Mouse (Mus musculus) retina, postnatal 1 day (tissue): ENCODE results near the gene Pla2g15.

Experiments
- DNase-seq: peaks from one replicate; pipeline ENCODE4 v3.0.0-alpha.2; 2012

Pla2g15 gene

DNA sequence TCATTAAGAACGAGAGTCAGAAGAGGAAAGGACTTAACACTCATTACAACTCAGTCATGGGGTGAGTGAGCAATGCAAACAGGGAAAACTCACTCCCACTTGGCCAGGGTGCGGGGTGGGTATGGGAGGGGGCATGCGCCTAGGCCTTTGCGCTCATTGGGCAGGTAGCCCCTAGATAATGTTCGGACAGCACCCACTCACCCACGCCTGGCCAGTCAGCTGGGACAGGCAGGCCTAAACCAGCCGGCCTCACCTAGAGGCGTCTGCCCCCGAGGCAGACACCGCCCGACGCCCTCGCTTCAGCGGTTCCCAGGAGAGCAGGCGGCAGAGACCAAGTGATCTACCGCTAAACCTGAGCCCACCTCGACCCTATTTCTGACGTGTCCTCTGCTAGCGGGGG is 14.5 kb upstream of the Pla2g15 start:
- DNase-seq, result no peak

DNA sequence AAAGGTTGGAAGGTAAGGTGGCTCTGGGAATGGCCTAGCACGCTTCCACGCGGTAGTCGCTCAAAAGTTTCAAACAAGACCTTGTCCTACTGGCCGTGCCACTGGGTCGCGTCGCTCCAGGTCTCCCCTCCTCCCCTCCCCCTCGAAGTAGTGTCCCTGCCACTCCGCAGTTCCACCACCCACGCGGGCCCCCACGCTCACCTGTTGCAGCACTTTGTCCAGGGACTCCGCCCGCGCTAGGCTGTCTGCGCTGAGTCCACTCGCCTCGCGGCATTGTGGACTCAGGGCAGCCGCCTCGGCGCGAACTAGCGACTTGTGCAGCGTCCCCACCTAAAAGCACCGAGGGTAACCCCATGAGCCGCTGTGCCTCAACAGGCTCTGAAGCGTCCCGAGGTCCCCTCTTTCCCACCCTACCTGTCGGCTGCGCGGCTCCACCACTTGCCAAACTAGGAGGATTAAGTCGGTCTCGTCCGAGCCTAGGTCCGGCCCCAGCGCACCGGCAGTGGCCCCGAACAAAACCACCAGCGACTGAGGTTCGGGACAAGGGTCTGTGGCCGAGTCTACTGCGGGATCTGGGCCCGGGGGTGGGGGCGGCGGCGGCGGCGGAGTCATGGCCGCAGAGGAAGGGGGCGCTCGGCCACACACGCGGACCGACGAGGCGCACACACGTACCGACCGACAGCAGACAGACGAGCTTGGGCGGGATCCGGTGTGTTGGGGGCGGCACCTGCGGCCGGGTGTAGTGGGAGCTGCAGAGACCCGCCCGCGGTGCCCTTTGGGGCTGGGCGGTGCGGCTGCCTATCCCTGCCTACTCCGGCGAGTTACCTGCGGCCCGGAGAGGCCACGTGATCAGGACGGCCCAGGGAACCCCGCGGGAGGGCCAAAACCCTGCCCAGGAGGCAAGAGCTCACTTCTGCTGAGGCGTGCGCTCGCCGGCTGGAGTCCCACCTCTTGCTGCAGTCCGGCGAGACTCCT is 13.8 kb upstream of the Pla2g15 start, which contains the start of gene Esrp2:
Gene Esrp2 (minus strand): TSS at position 819 of the 975 bp plus-strand sequence.
- DNase-seq, result peak; percentile 30

DNA sequence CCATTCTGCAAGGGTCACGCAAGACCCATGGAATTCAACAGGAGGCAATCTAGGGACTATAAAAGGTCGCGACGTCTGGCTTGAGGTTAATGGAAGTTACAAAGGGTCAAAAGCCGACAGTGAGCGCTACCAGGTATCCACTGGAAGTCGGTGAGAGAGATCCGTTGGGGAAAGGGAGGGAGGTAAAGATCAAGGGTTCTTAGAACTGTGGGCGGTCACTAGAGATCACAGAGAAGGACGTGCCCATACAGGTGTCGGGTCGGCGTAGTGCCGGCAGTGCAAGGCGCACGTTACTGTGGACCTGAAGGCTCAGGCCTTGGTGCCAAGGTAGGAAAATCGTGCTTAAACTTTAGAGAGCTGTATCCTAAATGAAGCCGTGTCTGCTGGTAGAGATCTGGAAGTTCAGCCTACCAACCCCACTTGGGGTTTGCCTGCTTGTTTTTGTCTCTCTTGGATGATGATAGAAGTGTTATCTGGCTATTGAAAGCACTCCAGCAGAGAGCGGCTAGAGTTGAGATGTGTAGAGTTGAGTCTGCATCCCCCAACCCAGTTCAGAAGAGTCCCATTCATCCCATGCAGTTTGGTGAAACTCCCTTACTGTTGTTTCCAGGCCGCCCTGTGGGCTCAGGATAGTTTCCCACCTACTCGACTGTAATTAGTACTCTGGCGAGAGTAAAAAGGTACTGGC is 12.8 kb upstream of the Pla2g15 start:
- no peak for DNase-seq

DNA sequence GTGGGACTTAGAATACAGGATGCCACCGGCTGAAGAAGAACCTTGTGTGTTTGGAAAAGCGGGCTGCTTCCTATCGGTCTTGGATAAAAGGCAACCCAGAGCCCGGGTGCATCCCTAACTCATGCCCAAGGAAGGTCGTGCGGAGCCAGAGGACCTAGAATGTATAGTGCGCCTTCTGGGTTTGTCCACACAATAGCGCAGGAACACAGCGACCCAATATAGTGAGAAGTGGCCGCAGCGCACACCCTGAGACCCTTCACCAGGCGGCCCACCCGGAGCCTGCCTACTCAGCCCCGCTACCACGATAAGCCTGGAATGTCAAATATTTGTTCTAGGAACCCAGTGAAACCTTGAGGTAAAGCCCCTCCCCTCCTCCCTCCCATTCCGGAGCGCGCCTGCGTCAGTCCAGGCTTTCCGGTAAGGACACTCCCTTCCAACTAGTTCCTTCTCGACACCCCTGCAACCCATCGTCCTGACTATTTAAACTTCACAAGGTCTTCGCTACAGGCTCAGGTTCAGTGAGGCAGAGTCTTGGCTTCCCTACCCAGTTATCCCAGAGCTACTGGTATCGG is 12.2 kb upstream of the Pla2g15 start:
- DNase-seq, result peak; percentile 50

DNA sequence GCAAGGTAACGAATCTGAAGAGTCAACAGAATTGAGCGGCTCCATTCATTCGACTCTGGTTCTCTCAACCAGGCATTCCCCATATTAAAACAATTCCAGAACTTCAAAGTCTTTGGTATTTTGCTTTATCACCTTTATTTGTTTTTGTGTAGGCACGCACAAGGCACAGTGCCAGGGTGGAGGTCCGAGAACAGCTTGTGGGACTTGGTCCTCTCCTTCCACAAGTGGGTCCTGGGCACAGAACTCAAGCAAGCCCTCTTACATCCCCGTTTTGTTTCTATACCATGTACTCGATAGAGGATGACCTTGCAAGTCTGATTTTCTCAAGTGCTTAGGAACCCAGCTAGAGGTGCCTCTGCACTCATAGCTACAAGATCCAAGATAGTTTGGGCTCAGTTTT is 11.6 kb upstream of the Pla2g15 start:
- no peak for DNase-seq

DNA sequence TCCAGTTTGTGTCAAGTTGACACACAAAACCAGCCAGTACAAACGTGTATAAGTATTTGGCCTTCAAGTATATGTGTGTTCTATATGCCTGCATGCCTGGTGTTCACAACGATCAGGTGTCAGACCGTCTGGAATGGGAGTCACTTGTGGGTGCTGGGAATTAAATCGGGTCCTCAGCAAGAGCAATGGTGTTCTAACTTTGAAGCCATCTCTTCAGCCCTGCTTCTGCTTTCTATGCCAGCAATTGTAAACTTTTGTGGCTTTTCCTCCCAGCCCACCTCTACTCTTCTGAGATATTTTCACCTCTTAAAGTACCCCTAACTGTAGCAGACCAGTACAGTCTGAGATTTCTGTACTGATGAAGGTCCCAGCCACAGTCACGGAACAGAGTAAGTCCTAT is 10.0 kb upstream of the Pla2g15 start:
- DNase-seq, result no peak

DNA sequence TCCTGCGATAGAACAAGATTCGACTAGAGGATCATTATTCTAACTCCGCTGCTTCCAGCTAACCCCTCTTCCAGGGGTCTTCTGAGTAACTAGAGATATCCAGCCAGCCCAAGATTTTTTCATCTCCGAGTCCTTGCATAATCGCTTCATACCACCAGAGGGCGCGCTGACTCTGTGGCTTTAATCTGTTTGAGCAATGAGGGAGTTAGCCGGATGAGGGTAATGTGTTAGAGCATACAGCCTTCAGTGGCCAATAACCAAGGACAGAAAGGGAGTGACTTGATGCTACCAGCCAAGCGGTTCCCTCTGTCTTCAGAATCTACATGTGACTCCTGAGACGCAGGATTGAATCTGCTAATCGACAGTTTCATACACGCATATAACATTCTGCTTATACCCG is 9.4 kb upstream of the Pla2g15 start:
- peak; percentile 92 for DNase-seq

DNA sequence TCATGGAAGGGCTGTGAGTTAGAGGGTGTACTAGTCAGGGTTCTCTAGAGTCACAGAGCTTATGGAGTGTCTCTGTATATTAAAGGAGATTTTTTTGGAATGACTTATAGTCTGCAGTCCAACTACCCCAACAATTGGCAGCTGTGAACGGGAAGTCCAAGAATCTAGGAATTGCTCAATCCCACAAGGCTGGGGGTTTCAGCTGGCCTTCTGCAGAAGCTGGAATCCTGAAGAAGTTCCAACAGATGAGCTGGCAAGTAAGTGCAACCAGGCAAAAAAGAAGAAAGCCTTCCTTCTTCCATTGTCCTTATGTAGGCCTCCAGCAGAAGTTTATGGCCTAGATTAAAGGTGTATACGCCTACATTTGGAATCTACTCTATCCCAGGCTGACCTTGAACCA is 4.9 kb upstream of the Pla2g15 start:
- DNase-seq, result no peak

DNA sequence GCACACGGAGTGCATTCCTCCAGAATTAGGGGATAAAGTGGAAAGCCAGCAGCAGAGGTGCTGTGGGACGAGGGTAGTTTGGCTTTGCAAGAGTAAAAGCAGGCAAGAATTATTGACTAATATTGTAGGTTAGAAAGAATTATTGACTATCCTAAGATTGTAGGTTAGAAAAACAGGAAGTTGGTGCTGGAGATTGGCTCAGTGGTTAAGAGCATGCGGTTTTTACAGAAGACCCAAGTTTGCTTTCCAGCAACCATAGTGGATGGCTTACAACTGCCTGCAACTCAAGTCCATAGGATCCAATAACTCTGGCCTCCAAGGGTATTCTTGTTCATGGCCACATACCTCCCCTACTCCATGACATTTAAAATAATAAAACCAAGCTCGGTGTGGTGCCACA is 4.2 kb upstream of the Pla2g15 start:
- no peak for DNase-seq

DNA sequence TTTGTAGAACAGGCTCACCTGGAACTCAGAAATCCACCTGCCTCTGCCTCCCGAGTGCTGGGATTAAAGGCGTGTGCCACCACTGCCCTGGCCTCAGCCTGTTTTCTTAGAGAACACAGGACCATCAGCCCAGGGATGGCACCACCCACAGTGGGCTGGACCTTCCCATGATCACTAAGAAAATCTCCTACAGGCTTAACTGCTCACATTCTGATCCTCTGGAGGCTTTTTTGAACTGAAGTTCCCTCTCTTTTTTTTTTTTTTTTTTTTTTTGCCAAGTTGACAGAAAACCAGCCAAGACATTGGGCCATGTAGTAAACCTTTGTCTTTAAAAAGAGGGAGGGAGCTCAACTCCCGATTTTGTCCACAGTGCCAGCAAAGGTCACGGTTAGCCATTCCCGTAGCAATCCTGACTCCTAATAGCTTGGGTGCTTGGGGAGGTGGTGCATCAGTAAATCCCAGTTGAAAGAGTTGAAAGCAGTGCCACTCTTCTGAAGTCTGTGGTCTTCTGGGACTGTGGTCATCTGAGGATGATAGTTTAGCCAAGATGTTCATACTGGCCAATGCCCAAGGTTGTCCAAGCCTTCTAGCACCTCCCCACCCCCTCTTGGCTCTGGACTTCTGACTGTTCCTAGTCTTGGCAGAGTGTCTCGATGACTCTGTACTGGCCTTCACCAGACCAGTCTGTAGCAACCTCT is 2.2 kb upstream of the Pla2g15 start:
- DNase-seq, result no peak

DNA sequence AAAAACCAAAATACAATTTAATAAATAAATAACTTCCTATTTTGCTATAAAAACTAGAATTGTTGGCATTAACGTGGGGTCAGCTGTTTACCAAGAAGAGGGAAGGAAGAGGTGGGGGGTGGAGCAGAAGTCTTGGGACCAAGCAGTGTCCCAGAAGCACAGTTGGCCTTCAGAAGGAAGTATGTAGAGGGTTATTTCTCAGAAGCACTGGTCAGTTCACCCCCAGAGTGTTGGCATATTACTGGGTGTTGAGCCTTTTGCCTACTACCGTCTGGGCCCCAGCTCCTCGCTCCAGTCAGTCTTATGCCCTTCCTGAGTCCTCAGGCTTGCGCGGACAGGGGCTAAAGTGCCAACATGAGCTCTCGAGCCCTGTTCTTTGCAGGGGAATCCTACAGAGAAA is 1.2 kb upstream of the Pla2g15 start:
- DNase-seq, result no peak

DNA sequence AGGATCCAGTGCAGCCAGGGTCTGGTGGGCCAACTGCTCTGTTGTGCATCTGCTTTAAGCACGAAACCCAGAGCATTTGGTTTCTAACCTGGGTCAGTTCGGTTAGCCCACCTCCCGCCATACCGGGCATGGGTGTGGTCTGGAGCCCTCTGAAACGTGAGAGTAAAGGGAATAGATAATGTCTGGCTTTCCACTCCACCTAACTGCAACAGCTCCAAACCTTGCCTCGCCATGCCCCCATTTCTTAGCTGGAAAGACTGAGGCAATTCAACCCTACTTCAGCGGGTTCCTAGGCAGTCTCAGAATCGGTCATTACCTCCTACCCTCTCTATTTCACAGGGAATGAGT is 428 bp downstream of the Pla2g15 start:
- no peak for DNase-seq

DNA sequence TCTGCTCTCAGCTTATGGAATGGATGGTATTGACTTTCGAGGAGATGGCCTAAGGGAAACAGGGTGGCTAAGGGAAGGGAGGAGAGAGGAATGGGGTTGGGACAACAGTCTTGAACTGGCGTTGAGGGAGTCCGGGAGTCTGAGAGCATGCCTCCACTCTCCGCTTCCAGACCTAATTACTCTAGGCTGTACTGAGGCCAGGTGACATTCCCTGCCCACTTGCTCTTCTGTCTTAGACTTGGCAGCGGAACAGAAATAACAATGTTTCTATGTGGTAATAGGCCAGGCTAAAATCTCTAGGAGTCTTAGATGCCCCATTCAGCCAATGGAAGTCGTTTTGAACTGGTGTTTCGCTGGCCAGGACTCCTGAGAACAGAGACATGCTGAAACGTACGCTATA is 842 bp downstream of the Pla2g15 start:
- no peak for DNase-seq

DNA sequence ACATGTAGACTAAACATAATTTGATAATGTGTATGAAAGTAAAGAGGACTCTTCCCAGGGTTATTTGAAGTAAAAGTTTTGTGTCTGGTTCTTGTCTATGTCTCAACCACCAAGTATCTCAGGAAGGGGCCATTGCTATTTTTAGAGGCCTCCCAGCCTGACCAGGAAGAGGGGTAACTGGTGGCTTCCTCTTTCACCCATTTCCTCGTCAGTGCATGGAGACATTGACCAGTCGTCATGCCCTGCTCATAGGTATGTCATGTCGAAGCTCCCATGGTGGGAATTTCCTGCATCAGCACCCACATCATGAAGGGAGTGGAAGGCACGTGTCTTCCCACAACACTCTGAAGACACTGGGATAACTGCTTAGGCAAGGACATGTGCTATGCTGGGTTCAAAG is 2.7 kb downstream of the Pla2g15 start:
- DNase-seq, result no peak

DNA sequence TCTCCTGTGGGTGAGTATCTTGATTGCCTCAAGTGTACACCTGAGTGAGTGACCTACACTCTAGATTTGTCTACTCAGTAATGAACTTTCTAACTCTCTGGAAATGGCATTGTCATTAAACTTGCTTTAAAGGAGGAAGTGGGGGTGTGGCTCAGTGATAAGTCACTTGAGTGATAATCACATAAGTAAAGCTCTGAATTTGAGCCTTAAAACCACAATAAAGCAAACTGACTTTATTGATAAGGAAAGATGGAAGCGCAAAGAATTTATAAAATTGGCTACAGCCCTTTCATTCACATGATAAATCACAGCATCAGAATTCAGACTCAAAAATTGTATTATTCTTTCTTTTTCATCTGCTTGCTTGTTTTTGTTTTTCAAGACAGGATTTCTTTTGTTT is 7.2 kb downstream of the Pla2g15 start:
- no peak for DNase-seq

DNA sequence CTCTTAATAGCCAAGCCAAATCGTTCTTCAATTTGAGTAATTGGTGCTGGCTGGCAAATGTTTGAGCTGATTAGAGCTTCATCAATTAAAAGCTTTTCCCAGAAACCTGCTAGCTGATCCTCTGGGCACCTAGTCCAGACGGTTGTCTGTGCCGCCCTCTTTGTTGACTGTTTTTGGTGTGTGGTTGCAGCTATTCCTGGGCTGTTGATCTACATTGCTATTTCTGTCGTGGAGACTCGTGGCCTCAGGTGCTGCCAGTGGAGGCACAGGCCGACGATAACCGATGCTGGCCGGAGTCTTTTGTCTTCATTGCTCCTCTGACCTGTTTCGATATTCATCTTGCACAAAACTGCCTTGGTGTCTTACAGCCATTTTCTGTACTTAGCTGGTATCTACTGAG is 8.2 kb downstream of the Pla2g15 start:
- no peak for DNase-seq

DNA sequence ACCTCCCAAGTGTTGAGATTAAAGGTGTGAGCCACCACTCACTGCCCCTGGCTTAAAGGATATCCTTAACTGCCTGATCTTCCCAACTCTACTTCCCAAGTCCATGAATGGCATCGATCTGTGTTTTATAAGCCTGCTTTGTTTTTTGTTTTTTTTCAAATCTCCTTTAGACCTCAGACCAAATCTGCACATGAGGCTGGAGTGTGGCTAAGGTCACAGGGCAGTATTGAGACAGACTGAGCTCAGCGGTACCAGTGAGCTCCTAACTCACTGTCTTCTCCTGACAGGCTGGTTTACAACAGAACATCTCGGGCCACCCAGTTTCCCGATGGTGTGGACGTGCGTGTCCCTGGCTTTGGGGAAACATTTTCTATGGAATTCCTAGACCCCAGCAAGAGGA is 9.7 kb downstream of the Pla2g15 start:
- no peak for DNase-seq

DNA sequence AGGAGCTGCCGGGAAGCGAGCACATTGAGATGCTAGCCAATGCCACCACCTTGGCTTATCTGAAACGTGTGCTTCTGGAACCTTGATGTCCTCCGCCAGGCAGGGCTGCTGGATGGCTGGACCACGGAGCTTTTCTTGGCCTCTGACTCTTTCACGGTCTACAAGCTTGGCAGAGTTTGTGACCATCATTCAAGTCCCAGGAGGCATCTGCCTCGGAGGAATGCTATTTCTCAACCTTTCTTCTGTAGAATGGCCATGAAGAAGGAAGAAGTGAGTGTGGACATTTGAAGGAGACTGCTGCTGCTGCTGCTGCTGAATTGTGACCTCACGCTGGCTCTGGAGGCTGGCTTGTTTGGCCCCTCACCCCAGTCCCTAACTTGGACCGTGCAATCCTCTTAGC is 13.1 kb downstream of the Pla2g15 start:
- no peak for DNase-seq

DNA sequence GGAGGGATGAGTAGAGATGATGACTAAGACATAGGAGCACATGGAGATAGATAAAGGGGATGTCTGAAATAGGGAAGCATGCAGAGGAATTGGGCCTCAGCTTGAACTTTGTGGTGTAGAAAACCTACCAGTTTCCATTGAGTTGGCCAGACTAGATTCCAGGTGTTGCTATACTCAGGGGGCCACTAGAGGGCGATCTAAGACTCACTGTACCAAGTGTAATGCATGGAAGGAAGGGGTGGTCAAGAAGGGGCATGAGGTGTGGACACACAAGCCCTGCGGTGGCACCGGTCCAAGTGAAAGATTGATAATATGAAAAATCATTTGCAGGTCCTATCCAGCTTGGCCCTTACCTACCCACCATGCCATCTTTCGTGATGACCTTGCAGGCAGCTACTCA is 15.3 kb downstream of the Pla2g15 start:
- DNase-seq, result peak; percentile 81

DNA sequence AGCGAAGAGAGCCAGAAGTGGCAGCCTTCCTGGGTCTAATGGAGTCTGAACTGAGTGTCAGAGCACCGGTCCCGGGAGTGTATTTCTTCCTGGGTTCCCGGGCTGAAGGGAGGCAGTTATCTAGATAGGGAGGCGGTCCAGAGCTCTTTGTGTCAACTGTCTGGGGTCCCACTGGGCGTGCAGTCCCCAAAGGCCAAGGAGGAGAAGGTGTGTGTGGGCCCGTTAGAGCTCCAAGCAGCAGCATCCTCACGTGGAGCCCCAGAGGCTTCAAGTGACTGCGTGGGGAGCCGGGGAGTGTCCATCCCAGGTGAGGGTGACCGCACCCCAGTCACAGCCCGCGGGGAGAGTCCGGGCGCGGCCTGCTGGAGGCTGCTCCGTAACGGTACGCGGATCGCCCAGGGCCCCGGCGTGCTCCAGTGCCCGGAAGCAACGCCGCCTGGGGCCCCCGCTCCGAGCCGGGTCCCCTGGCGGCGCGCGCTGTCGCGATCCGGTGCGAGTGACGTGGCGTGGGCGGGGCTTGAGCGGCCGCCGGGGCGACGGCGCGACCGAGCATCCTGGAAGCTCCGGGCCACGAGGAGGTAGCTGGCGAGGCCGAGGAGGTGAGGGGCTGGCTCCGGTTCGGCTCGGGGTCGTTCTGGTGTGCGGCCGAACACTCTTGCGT is 18.3 kb downstream of the Pla2g15 start, which contains the start of gene Slc7a6:
Gene Slc7a6 (plus strand): TSS at position 502 of the 661 bp plus-strand sequence.
- peak; percentile 90 for DNase-seq

DNA sequence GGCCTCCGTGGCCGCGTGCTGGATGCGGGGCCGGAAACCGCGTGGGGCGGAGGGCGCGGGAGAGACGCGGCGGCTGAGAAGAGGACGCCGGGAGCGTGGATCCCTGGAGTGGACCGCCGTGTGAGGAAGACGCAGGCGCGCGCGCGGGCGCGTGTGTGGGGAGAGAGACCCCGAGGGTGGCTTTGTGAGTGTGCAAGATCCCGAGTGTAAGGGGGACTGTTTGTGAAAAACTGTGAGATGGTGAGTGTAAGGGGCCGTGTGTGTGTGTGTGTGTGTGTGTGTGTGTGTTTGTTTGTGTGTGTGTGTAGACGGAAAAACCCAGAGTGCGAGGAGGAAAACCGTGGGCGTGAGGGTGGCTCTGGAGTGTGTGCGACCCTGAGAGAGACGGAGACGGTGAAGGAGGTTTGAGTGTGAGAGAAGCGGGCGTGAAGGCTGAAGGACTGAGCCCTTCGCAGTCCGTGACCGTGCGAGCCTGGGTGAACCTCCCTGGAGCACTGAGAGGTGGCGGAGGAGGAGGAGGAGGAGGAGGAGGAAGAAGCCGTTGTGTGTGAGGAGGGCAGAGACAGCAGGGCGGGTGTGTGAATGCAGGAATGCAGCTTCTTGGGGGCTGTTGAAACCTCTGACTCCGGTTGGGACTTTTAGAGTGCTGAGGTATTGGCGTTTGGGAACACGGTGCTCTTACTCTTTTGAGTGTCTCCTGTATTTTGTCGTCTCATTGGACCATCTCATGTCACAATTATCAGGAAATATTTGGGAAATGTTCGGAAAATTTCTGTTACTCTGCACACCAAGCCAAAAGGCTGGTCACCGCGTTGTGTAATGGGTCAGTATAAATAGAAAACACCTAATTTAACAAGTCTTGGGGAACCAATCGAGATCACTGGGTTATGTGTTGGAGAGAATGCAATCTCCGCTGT is 19.1 kb downstream of the Pla2g15 start:
- peak; percentile 86 for DNase-seq
